Mouse (Mus musculus) ES-Bruce4 (cell line): ENCODE measurements around the gene R3hdm4.

Source experiments
- CTCF ChIP-seq: IDR thresholded peaks from one replicate; pipeline ENCODE4 v1.8.1; 2011; ENCODE audit warnings: low read depth, low read length
- EP300 ChIP-seq: IDR thresholded peaks from 2 replicates; pipeline ENCODE4 v1.6.1; 2011; ENCODE audit warnings: low read depth, low read length; ENCODE audit not compliant: insufficient read depth
- POLR2A ChIP-seq: IDR thresholded peaks from one replicate; pipeline ENCODE4 v1.8.1; 2011; ENCODE audit warnings: low read length; ENCODE audit not compliant: insufficient read depth

GRCm38 (mm10) chr10:79920056-79920890 lies 735 bp downstream of the R3hdm4 start:
- no peak for TF ChIP-seq CTCF
- no peak for TF ChIP-seq POLR2A
- TF ChIP-seq EP300, result no peak
